Mouse (Mus musculus) lung, postnatal 0 days (tissue): ENCODE data around the gene Fmnl1. TPM values are rescaled to one million over a fixed set of nuclear protein-coding genes. Genes with fewer than 3 reads are reported as not detected.
A peak's percentile ranks its signal among the peaks of the same experiment; 100 is the strongest.

Experiments
- ATAC-seq: fragments of 200-750 bp; cut with Nextera tagmentation; 2 replicates; pipeline ENCODE4 v1.8.0; 2017; ENCODE audit warnings: moderate library complexity
- DNase-seq: peaks from one replicate; pipeline ENCODE4 v3.0.0-alpha.2; 2016; ENCODE audit warnings: low spot score
- H3K27ac ChIP-seq: fragments of 300-500 bp; sonication (generic); 2 replicates; pipeline ENCODE4 v1.5.1; 2014; ENCODE audit warnings: antibody characterized with exemption, mild to moderate bottlenecking, low read length, mixed read lengths
- H3K27me3 ChIP-seq: fragments of 300-500 bp; sonication (generic); replicated peaks from 2 replicates; pipeline ENCODE4 v1.6.1; 2014; ENCODE audit warnings: low read length, mixed read lengths; ENCODE audit not compliant: insufficient read depth
- H3K36me3 ChIP-seq: fragments of 300-500 bp; sonication (generic); 2 replicates; pipeline ENCODE4 v1.6.1; 2014; ENCODE audit warnings: low read length, mixed read lengths; ENCODE audit not compliant: insufficient read depth
- H3K4me1 ChIP-seq: fragments of 300-500 bp; sonication (generic); 2 replicates; pipeline ENCODE4 v1.6.1; 2014; ENCODE audit warnings: antibody characterized with exemption, low read depth, low read length, mixed read lengths; ENCODE audit not compliant: insufficient read depth
- H3K4me2 ChIP-seq: fragments of 300-500 bp; sonication (generic); replicated peaks from 2 replicates; pipeline ENCODE4 v1.6.1; 2014; ENCODE audit warnings: low read depth, mild to moderate bottlenecking, low read length, moderate library complexity, mixed read lengths
- H3K4me3 ChIP-seq: fragments of 300-500 bp; sonication (generic); 2 replicates; pipeline ENCODE4 v1.5.1; 2014; ENCODE audit warnings: low read depth, low read length
- H3K9ac ChIP-seq: fragments of 300-500 bp; sonication (generic); replicated peaks from 2 replicates; pipeline ENCODE4 v1.6.1; 2014; ENCODE audit warnings: low read depth, mild to moderate bottlenecking
- H3K9me3 ChIP-seq: fragments of 300-500 bp; sonication (generic); 2 replicates; pipeline ENCODE4 v1.6.1; 2016; ENCODE audit warnings: low read length, mixed read lengths
- CTCF ChIP-seq: IDR thresholded peaks from 2 replicates; pipeline ENCODE4 v1.5.1; 2016; ENCODE audit warnings: antibody characterized with exemption, mild to moderate bottlenecking
- EP300 ChIP-seq: IDR thresholded peaks from 2 replicates; pipeline ENCODE4 v1.6.1; 2016; ENCODE audit warnings: antibody characterized with exemption, mild to moderate bottlenecking, control low read depth
- WGBS: fragments of 180-500 bp; shearing (Covaris S2); extraction: QIAGEN DNeasy Blood & Tissue Kit; methylation state at CpG from one replicate; pipeline ENCODE4 v1.1.7; 2014; 5-methylcytosine and 5-hydroxymethylcytosine counted together
- polyA plus RNA-seq: library from polyadenylated mRNA; unstranded; fragments of >200 nt; fragmentation: Nextera tagmentation; extraction: Ambion mirVana; gene quantifications from 2 replicates; pipeline ENCODE4 v1.2.1, GENCODE M21; 2015

Gene Fmnl1
- polyA plus RNA-seq, 1 experiment from 2014 or later, result 4.1 TPM

DNA sequence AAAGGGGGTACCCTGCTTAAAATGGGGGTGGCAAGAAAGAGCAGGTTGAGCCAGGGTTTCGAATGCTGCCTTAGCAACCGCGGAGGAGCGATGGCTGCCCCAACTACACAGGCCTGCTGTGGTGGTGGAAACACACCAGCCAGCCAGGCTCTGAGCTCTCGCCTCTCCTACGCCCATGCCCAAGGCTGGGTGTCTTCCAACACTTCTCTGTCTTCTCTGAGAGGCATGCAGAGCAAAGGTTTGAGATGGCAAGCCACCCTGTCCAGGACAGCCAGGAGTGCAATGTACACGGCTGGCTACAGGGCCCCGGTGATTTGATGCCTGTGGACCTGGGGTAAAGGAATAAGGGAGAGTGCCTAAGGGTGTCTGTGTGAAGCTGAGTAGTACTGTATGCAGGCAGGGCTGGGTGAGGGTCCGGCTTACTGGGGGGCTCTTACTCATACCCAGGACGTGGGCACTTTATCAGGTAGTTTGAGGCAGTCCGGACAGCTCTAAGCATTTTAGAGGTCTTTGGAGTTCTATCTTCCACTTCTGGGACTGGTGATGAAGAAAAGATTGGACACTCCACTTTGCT lies 3.0 kb downstream of the Fmnl1 start:
- no peak for ATAC-seq
- Histone ChIP-seq H3K9ac (no peak overlapping the region), H3K9me3 (no peaks in the 10 kb centered on the region), H3K27me3 (peaks cover 19% of the 10 kb centered on the region), H3K4me1 (0 out of 2 replicates have a peak, but pooled peaks cover 2% of the 10 kb centered on the region), H3K4me2 (peak overlapping the region; percentile 8; the same call in 1 of the 2 replicates), H3K4me3 (no peak overlapping the region; the same call in 1 of the 2 replicates), H3K36me3 (no peaks in the 10 kb centered on the region), H3K27ac (no peak overlapping the region)
- DNase-seq, result no peak
- TF ChIP-seq CTCF (no peak), EP300 (no peak)
- WGBS, result 89% methylated on average over 11 of the region's 11 CpGs

DNA sequence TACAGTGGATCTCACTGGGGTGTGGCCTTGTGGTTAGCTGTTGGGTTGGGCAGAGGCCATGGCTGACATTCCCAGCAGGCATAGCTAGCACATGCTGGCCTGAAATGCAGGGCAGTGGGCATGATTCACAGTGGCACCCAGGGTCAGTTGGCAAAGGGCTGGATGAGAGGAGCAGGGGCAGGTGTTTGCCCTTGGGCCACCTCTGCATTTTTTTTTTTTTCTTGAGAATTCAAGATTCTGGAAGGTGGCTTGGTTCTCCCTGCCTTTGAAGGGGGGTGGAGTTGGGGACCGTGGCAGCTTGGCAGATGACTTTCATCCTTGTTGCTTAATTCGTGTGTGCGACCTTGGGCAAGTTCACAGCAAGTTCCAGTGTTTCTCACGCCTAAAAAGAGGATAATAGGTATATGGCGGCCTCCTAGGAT lies 3.5 kb downstream of the Fmnl1 start:
- WGBS, result 70% methylated on average over 5 of the region's 5 CpGs
- no peak overlapping the region for H3K9ac ChIP-seq
- TF ChIP-seq CTCF, result no peak
- TF ChIP-seq EP300, result no peak

DNA sequence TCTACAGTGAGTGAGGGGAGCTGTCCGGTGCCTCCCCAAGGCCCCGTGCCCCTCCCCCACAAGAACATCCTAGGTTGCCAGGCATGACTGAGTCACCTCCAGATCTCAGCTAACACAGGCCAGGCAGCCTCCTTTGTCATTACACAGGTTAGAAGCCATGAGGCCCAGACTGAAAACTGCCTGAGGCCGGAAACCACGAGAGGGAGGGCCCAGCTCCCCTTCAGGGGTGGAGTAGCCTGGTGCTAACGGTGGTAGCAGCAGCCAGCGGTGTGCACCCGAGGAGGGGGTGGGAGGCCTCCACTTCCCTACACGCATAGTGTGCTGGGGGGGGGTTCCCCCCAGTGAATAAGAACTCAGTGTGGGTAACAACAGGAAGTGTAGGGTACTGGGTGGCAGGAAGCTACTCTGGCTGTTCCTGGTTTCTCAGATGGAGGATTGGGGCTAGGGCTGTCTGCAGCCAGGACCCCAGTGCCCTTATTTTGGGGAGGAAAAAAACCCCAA lies 4.0 kb downstream of the Fmnl1 start:
- H3K4me2 ChIP-seq, result no peak overlapping the region; the same call in 1 of the 2 replicates
- no peak overlapping the region for H3K4me3 ChIP-seq
- DNase-seq, result peak; percentile 55
- peak; percentile 53 for ATAC-seq
- WGBS, result 43% methylated on average over 8 of the region's 8 CpGs
- TF ChIP-seq CTCF (no peak), EP300 (no peak)
- no peaks in the 10 kb centered on the region for H3K9me3 ChIP-seq
- H3K27ac ChIP-seq, result no peak overlapping the region
- peaks cover 19% of the 10 kb centered on the region for H3K27me3 ChIP-seq
- 0 out of 2 replicates have a peak, but pooled peaks cover 2% of the 10 kb centered on the region for H3K4me1 ChIP-seq
- H3K9ac ChIP-seq, result no peak overlapping the region
- no peaks in the 10 kb centered on the region for H3K36me3 ChIP-seq

More for the DNA sequence above, 3.5 kb downstream of the Fmnl1 start:
- H3K36me3 ChIP-seq, result no peaks in the 10 kb centered on the region
- no peak overlapping the region for H3K4me3 ChIP-seq
- H3K4me2 ChIP-seq, result peak overlapping the region; percentile 8; the same call in 1 of the 2 replicates
- DNase-seq, result no peak
- ATAC-seq, result no peak
- 0 out of 2 replicates have a peak, but pooled peaks cover 2% of the 10 kb centered on the region for H3K4me1 ChIP-seq
- H3K27me3 ChIP-seq, result peaks cover 19% of the 10 kb centered on the region
- H3K9me3 ChIP-seq, result no peaks in the 10 kb centered on the region
- H3K27ac ChIP-seq, result no peak overlapping the region

- no peaks in the 10 kb centered on the region for H3K9me3 ChIP-seq
- no peak overlapping the region for H3K9ac ChIP-seq
- no peak for ATAC-seq
- no peak overlapping the region for H3K4me2 ChIP-seq
- H3K4me3 ChIP-seq, result no peak overlapping the region
- H3K4me1 ChIP-seq, result 0 out of 2 replicates have a peak, but pooled peaks cover 2% of the 10 kb centered on the region
- no peak for TF ChIP-seq EP300
- no peak for TF ChIP-seq CTCF
- peaks cover 10% of the 10 kb centered on the region for H3K27me3 ChIP-seq
- no peaks in the 10 kb centered on the region for H3K36me3 ChIP-seq
- no peak overlapping the region for H3K27ac ChIP-seq
- 66% methylated on average over 14 of the region's 14 CpGs for WGBS
- no peak for DNase-seq
Measured at GRCm38 (mm10) chr11:103175688-103176442, 5.0 kb downstream of the Fmnl1 start.

GRCm38 (mm10) chr11:103176510-103176909 lies 5.6 kb downstream of the Fmnl1 start:
- Histone ChIP-seq H3K27me3 (peaks cover 4% of the 10 kb centered on the region; the same call in 1 of the 2 replicates), H3K4me1 (no peaks in the 10 kb centered on the region), H3K4me3 (no peak overlapping the region), H3K9ac (no peak overlapping the region), H3K9me3 (no peaks in the 10 kb centered on the region), H3K36me3 (no peaks in the 10 kb centered on the region), H3K27ac (no peak overlapping the region), H3K4me2 (no peak overlapping the region)
- no peak for DNase-seq
- 90% methylated on average over 1 of the region's 1 CpGs for whole genome bisulfite sequencing
- no peak for TF ChIP-seq CTCF
- no peak for TF ChIP-seq EP300
- ATAC-seq, result no peak

DNA sequence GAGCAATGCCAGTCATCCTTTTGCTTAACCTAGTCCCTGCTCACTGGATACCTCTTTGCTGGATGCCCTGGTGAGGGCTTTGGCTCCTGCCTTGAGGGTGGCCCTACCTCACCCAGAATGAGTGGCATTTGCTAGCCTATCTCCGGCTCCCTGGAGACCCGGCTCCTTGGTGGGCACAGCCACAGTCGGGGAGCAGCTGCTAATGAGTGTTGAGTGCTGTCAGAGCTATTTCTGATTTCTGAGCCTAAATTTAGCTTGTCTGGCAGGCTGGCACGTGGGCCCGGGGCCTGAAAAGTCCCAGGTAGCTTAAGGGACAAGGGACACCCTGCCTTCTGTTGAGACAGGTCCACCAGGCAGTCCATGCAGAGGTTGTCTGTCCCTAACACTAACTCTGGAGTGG lies 6.3 kb downstream of the Fmnl1 start:
- H3K4me1 ChIP-seq, result no peaks in the 10 kb centered on the region
- H3K4me3 ChIP-seq, result no peak overlapping the region
- no peaks in the 10 kb centered on the region for H3K9me3 ChIP-seq
- DNase-seq (no peak), ATAC-seq (no peak)
- H3K4me2 ChIP-seq, result 0 out of 2 replicates have a peak overlapping the region, but pooled peaks have one; percentile 1
- WGBS, result 68% methylated on average over 5 of the region's 5 CpGs
- TF ChIP-seq EP300 (no peak), CTCF (no peak)
- no peaks in the 10 kb centered on the region for H3K36me3 ChIP-seq
- H3K27me3 ChIP-seq, result no peaks in the 10 kb centered on the region
- no peak overlapping the region for H3K9ac ChIP-seq
- no peak overlapping the region for H3K27ac ChIP-seq
